Mouse (Mus musculus) cerebellum, adult 2 months (tissue): ENCODE data around the gene Hoxa9.

Source experiments
- CTCF ChIP-seq: fragments of 200-500 bp; IDR thresholded peaks from 2 replicates; pipeline ENCODE4 v1.5.1; 2011; ENCODE audit warnings: low read depth, mild to moderate bottlenecking, control low read depth, low read length, moderate library complexity, borderline replicate concordance; ENCODE audit not compliant: insufficient read depth
- POLR2A ChIP-seq: fragments of 200-500 bp; IDR thresholded peaks from 2 replicates; pipeline ENCODE4 v1.6.1; 2011; ENCODE audit warnings: low read length, control low read depth, borderline replicate concordance; ENCODE audit not compliant: insufficient read depth

DNA sequence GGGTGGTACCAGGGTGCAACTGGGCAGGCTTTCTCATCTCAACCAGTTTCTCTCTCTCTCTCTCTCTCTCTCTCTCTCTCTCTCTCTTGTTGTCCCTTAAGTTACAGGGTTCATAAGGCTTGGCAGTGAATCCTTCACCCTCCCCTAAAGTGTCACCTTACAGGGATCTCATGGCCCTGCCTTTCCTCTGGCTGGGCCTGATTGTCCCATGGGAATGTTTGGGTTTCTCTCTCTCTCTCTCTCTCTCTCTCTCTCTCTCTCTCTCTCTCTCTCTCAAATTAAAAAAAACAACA is 23.3 kb downstream of the Hoxa9 start:
- TF ChIP-seq CTCF (no peak), POLR2A (no peak)
